Mouse (Mus musculus) embryo, embryonic 9.5 days (tissue): ENCODE results near the gene Irx1.

Experiments used
- DNase-seq: peaks from one replicate; pipeline ENCODE4 v3.0.0-alpha.2; 2017; ENCODE audit errors: extremely low spot score

Gene Irx1

DNA sequence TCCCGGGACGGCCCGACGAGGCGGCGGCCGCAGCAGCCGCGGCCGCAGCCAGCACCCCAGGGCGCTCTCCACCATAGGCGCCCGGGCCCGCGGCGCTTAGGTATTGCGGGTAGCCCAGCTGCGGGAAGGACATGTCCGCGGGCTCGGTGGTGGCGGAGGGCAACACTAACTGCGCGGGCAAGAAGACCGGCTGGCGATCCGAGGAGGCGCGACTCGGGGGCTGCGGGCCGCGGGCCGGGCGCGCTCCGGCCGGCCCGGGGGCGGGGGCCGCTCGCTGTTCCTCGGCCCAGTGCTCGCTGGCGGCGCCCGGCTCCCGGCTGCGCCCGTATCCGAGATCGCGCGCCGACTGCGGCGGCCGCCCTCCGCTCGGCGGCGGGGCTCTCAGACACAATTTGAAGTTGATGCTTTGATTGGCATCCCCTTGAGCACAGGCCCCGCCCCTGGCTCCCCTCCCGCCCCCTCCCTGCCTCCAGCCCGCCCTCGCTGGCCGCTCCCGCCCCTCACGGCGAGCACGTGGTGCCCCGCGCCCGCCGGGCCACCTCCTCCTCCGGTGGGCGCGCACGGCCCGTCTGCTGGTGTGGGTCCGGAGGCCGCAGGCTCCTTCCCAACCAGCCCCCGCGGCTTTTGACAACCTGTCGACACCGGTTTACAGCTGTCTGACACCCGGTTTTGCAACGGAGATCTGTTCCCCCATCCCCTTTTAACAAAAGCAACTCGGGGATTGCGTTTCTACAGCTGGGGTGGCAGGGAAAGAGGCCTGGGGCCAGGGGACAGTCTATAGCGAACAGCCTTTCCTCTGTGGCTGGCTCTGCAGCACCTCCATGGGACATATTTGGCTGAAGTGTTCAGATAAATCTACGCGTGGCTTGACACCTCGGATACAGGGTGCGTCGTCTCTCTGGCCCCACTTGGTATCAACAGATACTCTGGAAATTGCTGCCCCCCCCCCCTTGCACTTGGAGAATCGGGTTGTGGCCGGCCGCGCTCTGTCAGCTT, at the start of gene Irx1:
TSS of gene Irx1 (minus strand) at position 368 of the 996 bp plus-strand sequence.
- DNase-seq = peak; percentile 85

DNA sequence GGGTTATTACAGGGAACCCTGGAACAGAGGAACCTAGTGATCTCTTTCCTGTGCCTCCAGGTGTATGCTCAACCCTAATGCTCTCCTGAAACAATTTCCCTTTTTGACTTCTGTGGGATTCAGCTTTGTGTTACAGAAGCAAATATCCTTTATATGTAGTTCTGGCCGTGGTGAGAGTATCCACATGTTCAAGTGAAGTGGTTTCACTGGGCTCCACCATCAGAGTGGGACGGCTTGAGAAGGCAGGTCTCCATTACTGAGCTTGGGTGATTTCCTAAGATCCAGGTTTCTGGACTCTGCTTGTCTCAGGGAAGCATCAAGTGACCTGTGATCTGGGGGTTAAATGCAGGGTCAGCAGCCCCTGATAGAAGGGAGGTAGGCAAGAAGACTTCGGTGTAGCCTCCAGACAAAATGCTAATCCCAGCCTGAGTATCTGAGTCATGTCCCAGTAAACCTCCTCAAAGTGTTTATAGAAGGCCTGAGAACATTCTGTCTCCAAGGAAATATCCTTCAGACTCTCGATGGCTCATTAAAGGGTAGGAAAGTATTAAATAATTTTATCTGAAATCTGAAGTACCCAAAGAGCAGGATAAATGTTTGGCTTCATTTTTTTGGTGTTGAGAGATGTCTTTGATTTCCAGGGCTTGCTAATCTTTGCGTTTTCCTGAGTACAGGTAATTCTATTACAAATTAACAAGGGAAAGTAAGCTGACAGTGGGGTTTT, 16.6 kb upstream of the Irx1 start:
- DNase-seq = no peak

DNA sequence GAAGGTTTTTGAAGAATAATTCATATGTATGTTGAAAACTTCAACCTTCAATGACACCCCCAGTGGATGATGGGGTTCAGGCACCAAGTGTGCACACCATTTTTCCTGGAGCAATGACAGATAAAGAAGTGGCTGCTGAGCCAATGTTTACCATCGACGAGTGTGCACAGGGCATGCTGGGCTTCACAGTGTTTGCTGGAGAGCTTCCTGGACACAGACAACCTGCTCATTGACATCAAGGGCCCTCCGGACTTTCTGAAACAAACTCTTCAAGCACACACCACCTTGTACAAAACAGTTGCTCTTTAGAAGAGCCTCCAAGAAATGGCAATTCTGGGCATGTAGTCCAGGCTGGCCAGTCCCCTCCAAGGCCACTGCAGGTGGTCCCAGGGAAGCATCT, 12.2 kb upstream of the Irx1 start:
- no peak for DNase-seq

DNA sequence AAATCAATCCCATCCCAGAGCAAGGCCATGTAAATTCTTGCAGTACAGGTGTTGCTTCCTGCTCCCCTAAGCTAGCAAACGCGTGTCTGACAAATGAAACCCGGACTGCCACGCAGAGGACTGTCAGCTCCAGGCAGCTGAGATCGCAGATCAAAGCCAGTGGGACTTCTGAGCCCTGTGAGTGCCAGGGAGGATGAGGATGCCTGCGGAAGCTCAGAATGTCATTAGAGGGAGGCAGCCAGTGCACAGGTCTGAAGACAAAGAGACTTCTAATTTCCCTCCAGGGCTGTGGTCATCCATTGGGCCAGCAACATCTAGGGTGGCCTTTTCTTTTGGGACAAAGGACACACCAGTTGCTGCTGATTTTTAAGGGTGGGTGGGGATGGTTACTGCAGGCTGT, 4.8 kb upstream of the Irx1 start:
- DNase-seq = peak; percentile 36

DNA sequence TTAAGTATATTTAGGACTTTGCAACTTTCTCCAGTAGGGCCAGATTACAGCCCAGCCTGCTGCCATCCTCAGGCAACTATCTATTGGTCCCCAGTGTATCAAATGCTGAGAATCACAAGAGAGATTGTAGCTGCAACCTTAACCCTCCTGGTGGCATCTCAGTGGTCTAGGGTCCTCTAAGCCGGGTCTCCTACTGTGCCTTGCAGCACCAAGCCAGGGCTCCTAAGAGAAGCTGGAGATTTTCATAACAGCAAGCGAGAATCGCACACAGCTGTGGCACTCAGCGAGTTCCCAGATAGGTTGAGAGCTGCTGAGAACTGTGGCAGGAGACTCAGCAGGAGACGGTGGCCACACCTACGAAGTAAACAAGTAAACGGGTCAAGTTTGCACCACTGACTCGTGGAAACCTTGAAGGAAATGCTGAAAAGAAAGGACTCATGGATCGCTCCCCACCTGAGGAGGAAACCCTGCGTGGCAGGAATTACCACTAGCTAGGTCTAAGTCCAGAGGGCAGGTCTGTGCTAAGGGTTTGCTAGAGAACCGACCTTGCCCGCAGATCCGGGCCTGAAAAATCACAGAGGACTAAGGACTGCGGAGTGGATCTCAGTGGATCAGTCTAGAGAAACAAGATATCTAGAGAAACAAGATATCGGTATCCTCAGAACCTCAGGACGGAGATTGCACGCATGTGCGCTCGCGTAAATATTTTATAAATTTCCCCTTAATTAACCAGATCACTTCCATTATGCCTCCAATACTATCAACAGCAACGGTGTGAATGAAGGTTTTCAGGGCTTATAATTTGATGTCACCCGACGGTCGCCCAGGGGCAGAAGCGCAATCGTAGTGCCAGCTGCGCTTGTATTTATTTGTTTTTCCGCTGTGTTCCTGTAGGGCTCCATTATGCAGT, 4.1 kb upstream of the Irx1 start:
- DNase-seq = no peak

DNA sequence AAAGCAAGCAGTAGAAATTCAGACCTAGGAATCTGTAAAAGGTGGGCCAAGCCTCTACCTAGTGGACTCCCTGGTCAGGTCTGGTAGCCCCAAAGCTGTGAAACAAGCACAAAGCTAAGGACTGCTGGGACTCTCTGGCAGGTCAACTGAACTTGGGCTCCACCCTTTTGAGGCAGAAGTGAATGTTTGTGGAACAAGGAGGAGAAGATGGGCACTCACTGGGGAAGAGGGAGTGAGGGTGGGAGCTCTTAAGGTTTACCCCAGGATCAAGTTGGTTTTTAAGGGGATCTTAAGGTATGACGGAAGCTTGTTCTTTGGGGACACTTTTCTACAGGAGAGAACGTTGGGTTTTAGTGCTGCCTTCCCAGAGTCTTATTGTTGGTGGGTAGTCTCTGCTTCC, 3.1 kb upstream of the Irx1 start:
- no peak for DNase-seq

DNA sequence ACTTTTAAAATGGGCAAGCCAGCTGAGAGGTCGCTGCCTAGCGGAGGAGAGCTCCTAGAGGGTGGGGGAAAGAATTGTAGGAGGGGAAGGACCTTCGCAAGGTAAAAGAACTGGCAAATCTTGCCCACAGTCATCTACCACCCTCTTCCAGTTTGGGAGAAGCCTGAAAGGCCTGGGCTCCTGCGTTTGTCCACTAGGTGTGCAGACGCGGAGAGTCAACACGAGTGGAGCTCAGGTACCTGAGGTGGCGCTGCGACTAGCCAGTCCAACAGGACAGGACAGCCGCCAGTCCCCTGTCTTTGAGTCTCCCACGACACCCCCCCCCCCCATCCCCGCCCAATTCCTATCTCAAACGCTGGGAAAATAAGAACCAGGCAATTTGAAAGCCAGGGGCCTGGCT, 843 bp upstream of the Irx1 start:
- DNase-seq = peak; percentile 54

DNA sequence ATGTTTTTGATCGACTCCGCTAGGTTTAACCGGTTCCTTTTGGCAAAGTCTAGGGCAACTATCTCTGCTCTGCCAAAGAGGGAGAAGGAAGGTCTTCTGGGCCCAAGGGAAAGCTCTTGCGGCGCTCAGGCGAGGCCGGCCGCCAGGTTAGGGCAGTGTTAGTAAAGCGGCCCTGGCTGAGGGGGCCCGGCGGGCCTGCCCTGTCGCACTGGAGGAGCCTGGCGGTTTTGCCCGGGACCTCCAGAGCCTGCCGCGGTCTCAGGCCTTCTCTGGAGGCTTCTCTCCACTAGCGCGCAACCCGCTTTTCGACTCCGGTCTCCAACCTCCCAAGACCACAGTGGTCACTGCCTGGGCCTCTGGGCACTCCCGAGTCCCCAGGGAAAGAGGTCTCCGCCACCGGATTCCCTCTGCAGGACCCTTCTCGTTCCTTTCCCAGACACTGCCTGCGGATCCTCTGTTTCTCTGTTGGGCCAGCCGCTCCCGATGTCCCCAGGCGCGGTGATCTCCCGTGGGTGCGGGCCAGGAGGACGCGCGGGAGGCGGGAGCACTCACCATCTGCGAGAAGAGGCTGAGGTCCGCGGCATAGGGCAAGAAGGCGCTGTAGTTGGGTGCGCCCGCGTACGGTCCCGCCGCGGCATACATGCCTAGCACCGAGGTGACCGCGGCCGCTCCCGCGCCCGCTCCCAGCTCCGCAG, 715 bp downstream of the Irx1 start:
- DNase-seq = peak; percentile 67

DNA sequence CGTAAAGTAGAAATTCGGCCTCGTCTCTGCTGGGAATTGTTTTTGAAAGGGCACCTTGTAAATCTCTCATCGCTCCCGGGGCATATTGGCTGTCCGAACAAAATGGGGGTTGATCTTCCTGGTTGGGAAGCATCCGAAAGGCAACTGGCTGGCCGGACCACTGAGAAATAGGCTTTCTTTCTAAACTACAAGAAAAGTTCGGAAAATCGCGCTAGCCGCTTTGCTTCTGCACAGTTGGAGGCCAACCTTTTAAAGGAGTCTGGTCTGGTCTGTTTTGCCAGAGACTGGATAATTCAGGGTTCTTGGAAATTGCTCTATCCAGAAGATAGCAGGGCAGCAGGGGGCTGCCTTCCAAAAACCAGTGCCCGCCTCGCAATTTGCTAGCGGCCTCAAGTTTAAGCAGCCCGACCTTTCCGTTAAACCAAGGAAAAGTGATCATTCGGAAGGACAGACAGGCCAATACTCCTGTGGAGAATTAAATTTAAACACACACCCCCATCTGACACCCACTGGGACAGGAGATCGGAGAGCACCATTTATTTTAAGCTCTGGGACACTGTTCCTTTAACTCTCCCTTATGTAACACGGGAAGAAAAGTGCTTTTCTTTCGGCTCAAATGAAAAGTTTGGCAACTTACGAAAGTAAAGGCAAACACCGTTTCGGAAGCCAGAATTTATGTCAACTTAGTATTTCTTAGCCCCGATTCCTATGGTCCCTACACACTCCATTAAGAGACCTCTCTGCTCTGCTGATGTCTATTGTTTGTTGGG, 1.4 kb downstream of the Irx1 start:
- DNase-seq = peak; percentile 67

DNA sequence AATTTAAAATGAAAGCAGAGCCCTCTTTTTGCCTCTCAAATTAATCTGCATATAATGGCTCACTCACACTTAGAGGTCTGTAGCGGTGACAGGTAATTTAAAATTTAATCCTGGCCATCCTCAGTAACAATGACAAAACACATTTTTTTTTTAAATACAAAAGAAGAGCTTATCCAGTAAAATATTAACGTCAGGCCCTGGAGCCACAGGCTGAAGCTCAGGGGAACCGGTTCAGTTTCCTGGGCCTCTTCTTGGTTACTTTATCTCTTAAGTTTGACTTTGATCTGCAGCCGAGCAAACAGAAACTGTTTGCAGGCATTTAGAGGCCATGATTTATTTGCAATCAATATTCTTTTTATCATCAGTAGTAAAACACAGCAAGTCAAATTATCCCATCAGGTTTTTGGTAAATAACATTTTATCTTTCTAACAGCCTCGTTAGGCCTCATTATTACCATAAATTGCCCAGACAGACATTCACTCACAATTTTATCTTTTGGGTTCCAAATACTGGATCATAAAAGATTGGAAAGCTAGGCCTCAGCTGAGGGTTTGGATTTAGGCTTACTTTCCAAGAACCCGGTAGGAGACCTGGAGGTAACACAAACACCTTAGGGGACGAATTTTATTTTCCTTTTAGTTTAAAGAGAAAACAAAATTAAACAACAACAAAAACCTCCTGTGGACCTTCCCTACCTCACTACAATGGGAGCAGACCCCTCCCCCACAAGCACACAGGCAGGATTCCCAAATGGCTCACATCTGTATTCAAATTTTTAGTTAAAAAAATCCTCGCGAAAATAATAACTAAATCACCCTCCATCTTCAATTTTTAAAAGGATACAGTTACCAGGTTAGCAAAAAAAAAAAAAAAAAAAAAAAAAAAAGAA, 2.4 kb downstream of the Irx1 start:
- no peak for DNase-seq

DNA sequence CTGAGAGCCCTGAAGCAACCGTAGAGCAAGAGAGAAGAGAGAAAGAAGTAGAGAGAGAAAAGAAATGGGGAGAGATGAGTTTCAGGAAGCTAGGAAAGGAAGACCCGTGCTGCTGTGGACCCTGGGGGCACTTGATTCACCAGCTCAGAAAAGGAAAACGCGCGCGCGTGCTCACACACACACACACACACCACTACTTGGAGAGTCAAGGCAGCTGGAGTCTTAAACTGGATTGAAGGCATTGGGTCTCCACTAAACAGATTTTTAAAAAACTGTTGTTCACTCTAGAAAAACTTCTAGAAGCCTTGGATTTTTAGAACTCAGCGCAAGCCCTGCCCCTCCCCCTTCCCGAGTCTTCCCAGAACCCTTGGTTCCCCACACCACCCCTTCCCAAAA, 3.2 kb downstream of the Irx1 start:
- DNase-seq = peak; percentile 25

DNA sequence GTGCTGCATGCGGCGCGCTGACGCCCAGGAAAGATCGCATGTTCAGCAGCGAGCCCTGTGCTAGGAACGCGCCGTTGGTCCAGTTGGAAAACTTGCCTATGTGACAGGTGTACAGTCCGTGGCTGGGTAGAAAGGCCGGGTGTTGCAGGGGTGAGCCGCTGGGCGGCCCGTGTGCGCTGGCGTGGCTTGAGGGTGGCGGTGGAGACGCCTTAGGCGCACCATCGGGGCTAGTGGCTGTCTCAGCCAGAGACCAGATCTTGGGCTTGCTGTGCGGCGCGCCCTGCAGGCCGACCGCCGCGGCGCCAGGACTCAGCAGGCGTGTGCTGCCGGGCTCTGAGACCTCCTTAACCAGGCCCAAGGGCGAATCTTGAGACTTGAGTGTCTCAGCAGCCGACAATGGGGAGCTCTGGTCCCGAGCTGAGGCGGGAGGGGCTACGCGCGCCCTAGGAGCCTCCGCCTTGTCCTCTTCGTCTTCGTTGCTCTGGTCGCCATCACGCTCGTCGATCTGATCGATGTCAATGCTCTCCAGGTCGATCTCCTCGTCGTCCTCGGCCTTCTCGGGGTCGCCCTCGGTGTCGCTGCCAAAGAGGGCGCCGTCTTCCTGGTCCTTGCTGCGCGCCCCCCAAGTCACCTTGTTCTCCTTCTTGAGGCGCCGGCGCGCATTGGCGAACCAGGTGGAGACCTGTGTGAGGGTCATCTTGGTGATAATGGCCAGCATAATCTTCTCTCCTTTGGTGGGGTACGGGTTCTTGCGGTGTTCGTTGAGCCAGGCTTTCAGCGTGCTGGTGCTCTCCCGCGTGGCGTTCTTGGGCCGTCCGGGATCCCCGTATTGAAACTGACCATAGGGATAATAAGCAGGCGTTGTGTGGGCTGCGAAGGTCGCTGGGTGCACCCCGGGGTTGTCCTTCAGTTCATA, 3.9 kb downstream of the Irx1 start:
- peak; percentile 71 for DNase-seq

DNA sequence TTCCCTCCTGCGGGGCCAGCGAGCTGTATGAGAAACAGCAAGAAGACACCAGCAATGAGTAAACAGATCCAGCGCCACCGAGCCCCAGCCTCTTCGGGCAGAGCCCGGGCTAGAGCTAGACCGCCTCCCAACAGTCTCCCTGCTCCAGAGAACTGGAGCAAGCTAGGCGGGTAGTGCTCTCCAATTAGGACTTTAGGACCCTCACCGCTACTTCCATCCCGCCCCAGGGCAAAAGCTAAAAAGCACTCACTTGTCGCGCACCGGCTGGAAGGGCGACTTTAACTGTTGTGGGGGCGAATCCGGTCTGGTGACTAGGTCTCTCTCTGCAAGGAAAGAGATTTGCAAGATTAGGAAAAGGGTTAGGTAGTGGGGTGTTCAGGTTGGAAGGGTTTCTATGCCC, 4.9 kb downstream of the Irx1 start:
- DNase-seq = peak; percentile 63

DNA sequence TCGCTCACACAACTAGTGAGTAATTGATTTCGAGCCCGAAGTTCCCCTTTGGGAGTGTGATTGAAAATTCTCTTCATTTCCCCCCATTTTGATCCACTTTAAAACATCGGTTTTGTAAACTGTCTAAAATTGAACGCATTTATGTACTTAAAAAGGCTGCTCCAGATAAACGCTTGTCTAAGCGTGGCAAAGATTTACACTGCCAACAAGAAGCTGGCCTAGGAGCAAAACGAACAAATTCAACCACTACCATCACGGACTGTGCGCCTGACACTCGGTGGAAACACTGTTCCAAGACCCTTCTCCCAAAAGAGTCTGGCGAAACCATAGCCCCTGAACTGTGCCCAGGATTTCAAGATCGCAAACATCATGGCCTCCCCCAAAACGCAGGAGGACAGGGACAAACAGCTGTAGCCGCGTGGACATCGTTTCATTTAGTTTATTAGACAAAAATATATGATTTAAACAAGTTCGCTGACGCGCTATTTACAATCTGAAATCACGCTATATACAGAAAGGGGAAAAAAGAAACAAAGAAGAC, 5.6 kb downstream of the Irx1 start:
- DNase-seq = peak; percentile 55

DNA sequence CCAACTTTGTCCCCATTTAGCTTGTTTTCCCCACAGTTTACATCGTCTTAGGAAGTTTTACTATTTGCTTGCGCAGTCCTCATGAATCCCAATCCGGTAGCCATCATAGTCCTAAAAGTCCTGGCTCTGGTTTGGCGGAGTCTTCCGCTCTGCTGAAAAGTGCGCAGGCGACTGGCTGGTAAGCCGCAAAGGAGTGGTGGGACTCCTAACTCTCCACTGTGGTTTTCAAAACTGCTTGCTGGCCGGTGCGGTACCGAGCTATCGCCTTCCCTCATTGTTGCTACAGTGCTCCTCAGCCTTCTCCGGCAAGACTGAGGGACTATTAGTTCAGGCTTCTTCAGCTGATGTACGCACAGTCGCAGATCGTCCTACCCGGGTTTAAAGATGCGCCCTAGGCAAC, 6.4 kb downstream of the Irx1 start:
- peak; percentile 39 for DNase-seq

DNA sequence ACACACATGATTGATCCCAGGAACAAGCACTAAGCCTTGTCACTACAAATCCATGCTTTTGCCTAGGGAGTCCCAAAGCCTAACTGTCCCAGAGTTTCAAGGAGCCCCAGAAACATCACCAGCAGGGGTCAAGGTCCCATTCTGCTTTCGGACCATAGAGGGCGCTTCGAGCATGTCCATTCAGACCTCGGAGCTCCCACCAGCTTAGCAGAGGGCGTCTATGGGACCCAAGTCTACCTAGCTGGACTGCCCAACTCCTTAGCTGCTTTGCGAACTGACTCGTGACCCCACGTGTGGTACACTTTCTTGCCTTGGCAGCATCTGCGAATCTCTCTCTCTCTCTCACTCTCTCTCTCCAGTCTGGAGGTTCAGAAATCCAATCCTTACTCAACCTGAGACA, 7.0 kb downstream of the Irx1 start:
- DNase-seq = peak; percentile 71

DNA sequence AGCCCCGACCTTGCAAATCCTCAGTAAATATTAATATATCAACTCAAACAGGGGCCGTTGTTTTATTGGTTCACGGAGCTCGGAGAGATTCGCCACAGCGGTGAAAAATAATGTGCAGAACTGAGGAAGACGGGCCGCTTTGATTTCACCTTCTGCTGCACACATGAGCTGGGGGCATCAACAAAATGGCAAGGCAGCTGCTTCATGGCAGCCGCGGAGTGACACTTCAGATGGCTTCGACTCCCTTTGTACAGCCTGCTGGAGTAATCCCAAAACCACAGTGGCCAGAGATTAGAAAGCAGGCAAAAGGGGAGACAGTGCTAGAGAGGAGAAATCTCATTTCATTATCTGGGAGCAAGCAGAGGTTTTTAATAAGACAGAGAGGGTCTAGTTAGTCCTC, 11.6 kb downstream of the Irx1 start:
- DNase-seq = no peak

DNA sequence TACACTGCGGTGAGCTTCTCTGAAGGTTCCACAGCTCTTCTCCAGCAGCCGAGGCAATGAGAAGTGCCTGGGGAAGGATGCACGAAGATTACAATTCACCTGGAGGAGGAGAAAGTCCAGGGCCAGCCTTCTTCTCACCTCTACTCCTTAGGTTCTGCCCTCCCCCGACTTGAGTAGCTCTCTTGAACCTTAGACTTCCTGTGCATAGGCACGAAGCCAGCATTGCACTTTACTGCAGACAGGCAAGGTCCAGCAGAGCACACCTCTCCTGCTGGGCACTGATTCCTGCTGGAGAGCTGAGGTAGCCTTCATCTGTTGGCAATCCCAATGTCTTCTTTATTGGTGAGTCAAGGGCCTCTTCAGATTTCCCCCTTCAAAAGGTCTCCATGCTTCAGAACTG, 13.7 kb downstream of the Irx1 start:
- no peak for DNase-seq
